Mouse (Mus musculus) thymus, postnatal 4 days (tissue): Measurements from ENCODE around the gene Ahcyl2.
"Not testable (repeated sequence)": the region's sequence is repeated elsewhere in the genome, so short reads cannot be mapped to it uniquely, and the experiment has no call there.

ENCODE experiments used
- DNase-seq: peaks from one replicate; pipeline ENCODE4 v3.0.0; 2021

Ahcyl2 gene

GRCm38 (mm10) chr6:29767813-29768660, at the start of gene Ahcyl2:
Gene Ahcyl2, plus strand, starts transcription at chr6:29768011.
- DNase-seq = peak; percentile 97

- peak; percentile 79 for DNase-seq
Observed at GRCm38 (mm10) chr6:29718894-29719329, 48.9 kb upstream of the Ahcyl2 start.

GRCm38 (mm10) chr6:29721890-29722289, 45.9 kb upstream of the Ahcyl2 start:
- no peak for DNase-seq

GRCm38 (mm10) chr6:29726576-29727200, 41.1 kb upstream of the Ahcyl2 start:
- no peak for DNase-seq

GRCm38 (mm10) chr6:29728035-29728434, 39.8 kb upstream of the Ahcyl2 start:
- no peak for DNase-seq

GRCm38 (mm10) chr6:29729491-29729890, 38.3 kb upstream of the Ahcyl2 start:
- DNase-seq = no peak

- DNase-seq = peak; percentile 86
Observed at GRCm38 (mm10) chr6:29735336-29735688, 32.5 kb upstream of the Ahcyl2 start, which contains the start of gene Smo. Gene Smo, plus strand, starts transcription at chr6:29735503.

GRCm38 (mm10) chr6:29735689-29736451, 31.9 kb upstream of the Ahcyl2 start:
- peak; percentile 73 for DNase-seq

- DNase-seq = peak; percentile 30
Observed at GRCm38 (mm10) chr6:29736610-29737458, 31.0 kb upstream of the Ahcyl2 start.

- no peak for DNase-seq
Observed at GRCm38 (mm10) chr6:29751466-29752152, 16.2 kb upstream of the Ahcyl2 start.

- no peak for DNase-seq
Observed at GRCm38 (mm10) chr6:29753336-29753735, 14.5 kb upstream of the Ahcyl2 start.

GRCm38 (mm10) chr6:29756001-29756400, 11.8 kb upstream of the Ahcyl2 start:
- no peak for DNase-seq

- DNase-seq = no peak
Observed at GRCm38 (mm10) chr6:29756476-29756875, 11.3 kb upstream of the Ahcyl2 start.

GRCm38 (mm10) chr6:29758417-29758816, 9.4 kb upstream of the Ahcyl2 start:
- DNase-seq = peak; percentile 82

GRCm38 (mm10) chr6:29759012-29759679, 8.7 kb upstream of the Ahcyl2 start:
- no peak for DNase-seq

- DNase-seq = not testable (repeated sequence)
Observed at GRCm38 (mm10) chr6:29760397-29760796, 7.4 kb upstream of the Ahcyl2 start.

- DNase-seq = no peak
Observed at GRCm38 (mm10) chr6:29761282-29761681, 6.5 kb upstream of the Ahcyl2 start.

GRCm38 (mm10) chr6:29762524-29762923, 5.3 kb upstream of the Ahcyl2 start:
- peak; percentile 16 for DNase-seq

GRCm38 (mm10) chr6:29766874-29767273, 937 bp upstream of the Ahcyl2 start:
- DNase-seq = no peak

GRCm38 (mm10) chr6:29768791-29769441, 1.1 kb downstream of the Ahcyl2 start:
- DNase-seq = no peak
